Mouse (Mus musculus) embryo, embryonic 9.5 days (tissue): ENCODE measurements around the gene Manbal.
A peak's percentile ranks its signal among the peaks of the same experiment; 100 is the strongest.

Experiments used
- DNase-seq: peaks from one replicate; pipeline ENCODE4 v3.0.0-alpha.2; 2017; ENCODE audit errors: extremely low spot score

Gene Manbal

DNA sequence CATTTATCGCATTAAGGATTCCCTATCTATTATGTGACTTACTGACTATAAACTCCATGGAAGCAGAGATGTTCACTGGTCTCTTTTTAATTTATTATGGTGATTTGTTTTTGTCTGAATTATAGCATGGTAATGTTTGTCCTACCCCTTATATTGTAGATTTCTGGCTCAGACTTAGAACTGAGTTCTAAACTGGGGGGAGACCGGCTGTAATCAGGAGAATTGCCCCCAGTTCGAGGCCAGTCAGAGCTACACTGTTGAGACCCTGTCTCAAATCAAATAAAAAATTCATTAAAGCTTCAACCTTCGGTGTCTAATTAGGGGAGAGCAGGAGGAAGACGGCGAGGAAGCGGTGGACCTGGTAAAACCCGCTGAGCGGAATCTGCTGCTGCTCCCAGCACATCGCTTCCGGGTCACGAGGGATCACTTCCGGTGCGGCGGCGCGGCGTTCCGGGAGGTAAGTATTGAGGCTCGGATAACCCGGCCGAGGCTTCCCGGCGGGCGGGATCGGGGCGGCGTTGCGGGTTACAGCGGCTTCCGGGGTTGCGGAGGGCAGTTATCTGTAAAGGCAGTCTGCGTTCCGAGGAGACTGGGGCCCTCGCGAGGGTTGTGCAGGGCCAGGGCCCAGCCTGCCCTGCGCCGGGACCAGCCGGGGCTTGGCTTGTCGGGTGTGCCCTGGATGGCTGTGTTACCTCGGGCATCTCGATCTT, at the start of gene Manbal:
Gene Manbal, plus strand, starts transcription at position 411 of the 710 bp plus-strand sequence.
- DNase-seq: peak; percentile 96

GRCm38 (mm10) chr2:157320135-157320534, 47.3 kb upstream of the Manbal start:
- no peak for DNase-seq

GRCm38 (mm10) chr2:157320886-157321285, 46.5 kb upstream of the Manbal start:
- DNase-seq: no peak

- no peak for DNase-seq
These were observed 45.2 kb upstream of the Manbal start for GRCm38 (mm10) chr2:157322029-157322766.

- DNase-seq: no peak
These were observed 42.2 kb upstream of the Manbal start for GRCm38 (mm10) chr2:157325238-157325637.

- DNase-seq: no peak
These were observed 39.3 kb upstream of the Manbal start for GRCm38 (mm10) chr2:157328106-157328505.

- DNase-seq: peak; percentile 52
These were observed 38.8 kb upstream of the Manbal start for GRCm38 (mm10) chr2:157328570-157328969.

- DNase-seq: no peak
These were observed 35.3 kb upstream of the Manbal start for GRCm38 (mm10) chr2:157332059-157332458.

- peak; percentile 76 for DNase-seq
These were observed 28.7 kb upstream of the Manbal start for GRCm38 (mm10) chr2:157338663-157339062.

DNA sequence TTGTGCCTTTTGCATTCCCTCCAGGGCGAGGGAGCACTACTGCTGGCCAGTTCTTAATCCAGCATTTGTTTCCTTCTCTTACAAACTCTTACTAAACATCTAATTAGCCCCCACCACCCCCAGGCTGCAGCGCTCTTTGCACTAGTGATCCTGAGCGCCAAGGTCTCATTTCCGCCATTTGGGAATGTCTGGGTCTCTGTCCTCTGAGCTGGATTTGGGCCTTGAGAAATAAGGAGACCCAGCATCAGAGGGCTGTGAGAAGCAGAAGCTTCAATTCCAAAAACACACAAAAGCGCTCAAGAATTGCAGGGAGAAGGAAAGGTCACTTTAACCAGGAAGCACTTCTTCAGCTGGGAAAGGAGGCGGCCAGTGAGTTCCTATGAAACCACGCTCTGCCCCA, 27.9 kb upstream of the Manbal start:
- DNase-seq: no peak

DNA sequence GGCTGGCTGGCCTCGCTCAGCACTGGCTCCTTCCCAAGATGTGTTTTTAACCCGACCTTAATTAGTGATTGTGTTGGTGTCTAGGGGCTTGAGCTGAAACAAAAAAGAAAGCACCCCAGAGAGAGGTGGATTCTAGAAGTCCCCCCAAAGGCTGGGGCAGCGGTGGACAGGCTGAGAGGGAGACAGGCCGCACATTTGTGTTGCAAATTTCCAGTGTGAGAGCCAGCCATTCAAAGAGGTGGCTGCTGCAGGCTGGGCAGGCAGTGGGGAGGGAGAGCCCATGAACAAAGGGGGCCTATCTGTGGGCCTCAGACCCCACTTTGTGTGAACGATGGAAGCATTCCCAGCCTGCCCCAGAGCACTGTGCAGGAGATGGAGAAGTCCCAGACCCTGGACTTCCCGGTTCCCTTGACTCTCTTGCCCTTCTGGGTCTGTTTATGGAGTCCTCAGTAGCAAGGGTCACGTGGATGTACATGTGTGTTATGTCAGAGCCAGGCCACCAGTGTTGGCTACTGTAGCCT, 27.1 kb upstream of the Manbal start:
- no peak for DNase-seq

- peak; percentile 86 for DNase-seq
These were observed 25.7 kb upstream of the Manbal start for GRCm38 (mm10) chr2:157341554-157342270.

DNA sequence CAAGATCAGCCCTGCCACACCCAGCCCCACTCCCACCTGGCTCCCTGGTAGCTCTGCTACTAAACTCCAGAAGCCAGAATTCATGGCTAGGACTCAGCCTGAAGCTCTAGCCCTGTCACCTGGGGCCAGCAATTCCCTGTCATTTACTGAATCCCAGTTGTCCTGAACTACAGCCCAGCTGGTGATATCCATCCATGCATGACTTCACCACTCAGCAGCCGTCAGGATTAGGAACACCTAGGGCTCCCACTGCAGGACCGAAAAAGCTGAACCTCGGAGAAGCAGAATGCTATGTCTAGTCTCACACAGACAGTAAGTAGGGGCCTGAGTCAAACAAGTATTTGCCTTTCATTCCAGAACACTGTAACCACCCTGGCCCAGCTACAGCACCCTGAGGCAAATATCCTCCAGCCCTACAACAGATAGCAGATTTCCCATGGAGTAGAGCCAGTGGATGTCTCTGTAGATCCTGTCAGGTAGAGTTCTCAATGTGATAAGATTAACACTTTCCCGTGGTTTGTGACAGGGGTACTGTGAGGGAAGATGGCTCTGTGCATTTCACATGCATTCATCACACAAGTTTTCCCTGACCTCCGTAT, 25.0 kb upstream of the Manbal start:
- no peak for DNase-seq

DNA sequence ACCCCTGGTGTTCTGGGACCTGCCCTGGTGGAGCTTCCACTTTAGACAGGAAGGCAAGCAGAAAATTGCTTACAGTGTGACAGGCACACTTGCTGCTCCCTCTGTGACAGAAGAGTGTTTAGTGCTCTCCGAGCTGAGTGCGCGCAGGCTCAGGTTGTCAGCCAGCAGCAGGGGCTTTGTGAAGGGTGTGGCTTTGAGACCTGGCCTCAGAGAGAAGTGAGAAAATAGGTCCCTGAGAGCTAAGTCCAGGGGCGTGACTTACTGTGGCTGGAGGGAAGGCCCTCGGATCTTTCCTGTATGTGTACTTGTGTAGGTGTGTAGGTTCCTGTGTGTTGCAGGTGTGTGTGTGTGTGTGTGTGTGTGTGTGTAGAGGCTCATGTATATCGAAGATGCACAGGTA, 24.1 kb upstream of the Manbal start:
- DNase-seq: no peak

DNA sequence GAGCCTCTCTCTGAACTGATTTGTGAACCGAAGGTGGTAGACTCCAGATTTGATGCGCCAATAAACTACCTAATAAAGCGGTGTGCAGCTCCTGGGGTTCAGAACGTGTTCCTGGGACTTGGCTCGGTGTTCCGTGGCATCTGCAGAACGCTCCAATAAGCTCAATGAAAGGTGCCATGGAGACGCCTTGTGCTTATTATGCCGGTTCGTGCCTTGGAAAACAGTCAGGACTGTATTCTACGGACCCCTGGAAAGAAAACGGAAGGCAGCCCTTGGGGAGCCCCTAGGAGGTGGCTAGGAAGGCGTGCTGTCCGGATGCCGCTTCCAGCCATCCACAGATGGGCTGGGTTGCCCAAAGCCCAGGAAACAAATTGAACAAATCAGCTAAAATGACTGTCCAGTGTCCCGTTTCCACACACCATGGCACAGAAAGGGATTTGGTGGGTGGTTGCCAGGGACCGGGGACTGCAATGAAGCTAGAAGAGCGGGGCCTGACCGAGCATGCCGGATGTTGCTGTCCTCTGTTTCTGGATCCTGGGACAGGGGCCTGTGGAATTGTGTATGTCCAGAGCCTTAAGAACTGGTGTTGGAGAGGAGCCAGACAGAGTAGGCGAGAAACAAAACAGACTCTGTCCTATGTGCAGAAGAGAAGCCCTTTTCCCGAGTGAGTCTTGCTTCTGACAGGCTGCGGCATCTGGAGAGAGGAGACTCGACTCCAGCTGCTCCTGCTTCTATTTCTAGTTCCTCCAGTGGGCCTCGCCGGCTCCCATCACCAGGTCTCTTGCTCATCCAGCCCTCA, 19.8 kb upstream of the Manbal start, which contains the start of gene Ghrh:
Gene Ghrh, minus strand, starts transcription at position 146 of the 799 bp plus-strand sequence.
- DNase-seq: no peak

- no peak for DNase-seq
These were observed 18.1 kb upstream of the Manbal start for GRCm38 (mm10) chr2:157349121-157349778.

- no peak for DNase-seq
These were observed 14.2 kb upstream of the Manbal start for GRCm38 (mm10) chr2:157353183-157353582.

GRCm38 (mm10) chr2:157354106-157354505, 13.3 kb upstream of the Manbal start:
- no peak for DNase-seq

GRCm38 (mm10) chr2:157360028-157360427, 7.4 kb upstream of the Manbal start:
- no peak for DNase-seq

DNA sequence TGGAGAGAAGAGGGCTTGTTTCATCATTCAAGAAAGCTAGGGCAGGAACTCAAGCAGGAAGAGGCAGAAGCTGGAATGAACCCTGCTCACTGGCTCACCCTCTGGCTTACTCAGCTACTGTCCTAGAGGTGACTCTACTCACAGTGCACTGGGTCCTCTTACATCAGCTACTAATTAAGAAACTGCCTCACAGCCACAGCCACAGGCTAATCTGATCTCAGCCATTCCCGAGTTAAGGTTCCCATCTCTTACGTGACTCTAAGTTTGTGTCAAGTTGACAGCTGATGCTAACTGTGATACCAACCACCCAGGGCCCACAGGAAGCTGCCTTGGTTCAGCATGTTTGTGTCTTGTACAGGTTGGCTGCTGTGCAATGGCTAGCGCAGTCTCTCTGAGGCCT, 4.4 kb upstream of the Manbal start:
- no peak for DNase-seq
